Mouse (Mus musculus): ENCODE results near the gene Plxna4. TPM values are rescaled to one million over a fixed set of nuclear protein-coding genes. Genes with fewer than 3 reads are reported as not detected.

The Plxna4 gene
- total RNA-seq, 1 experiment: 0.98 TPM

GRCm38 (mm10) chr6:32193046-32193445 is 394.9 kb downstream of the Plxna4 start:
- no peak overlapping the region for H3K9ac ChIP-seq (ENCODE audit: insufficient read depth, low read depth, low read length, poor library complexity, severe bottlenecking)
- H3K9me3 ChIP-seq (ENCODE audit: control insufficient read depth, insufficient read depth, low read depth, low read length): no peaks in the 10 kb centered on the region
- no peak for DNase-seq (ENCODE audit: low read depth, low spot score)
- in situ Hi-C loops (cut with MboI; ENCODE audit: low sequenced_read_pairs in 2 of 2, unreplicated experiment in 2 of 2): no loop called here
- no peak for TF ChIP-seq HCFC1 (IDR thresholded peaks at IDR 0.05; ENCODE audit: borderline replicate concordance, insufficient read depth, low read length)
- TF ChIP-seq MAFK (IDR thresholded peaks at IDR 0.05; ENCODE audit: insufficient read depth, low read depth, low read length): no peak
- no peak for TF ChIP-seq ZNF384 (IDR thresholded peaks at IDR 0.05; ENCODE audit: low read depth, low read length)
- no peak for TF ChIP-seq ZC3H11A (IDR thresholded peaks at IDR 0.05; ENCODE audit: borderline replicate concordance, low read depth, low read length)
- no peak for TF ChIP-seq CHD2 (IDR thresholded peaks at IDR 0.05; ENCODE audit: low read depth, low read length)
- no peak overlapping the region for H3K27ac ChIP-seq (ENCODE audit: insufficient read depth, low read depth, low read length, poor library complexity, severe bottlenecking)
- H3K36me3 ChIP-seq (ENCODE audit: control insufficient read depth, insufficient read depth, low read length, poor library complexity, severe bottlenecking): no peaks in the 10 kb centered on the region
- H3K4me3 ChIP-seq (ENCODE audit: insufficient read depth in 1 of 2, low read depth in 1 of 2, low read length in 2 of 2, poor library complexity in 1 of 2, severe bottlenecking in 1 of 2): no peak overlapping the region
- no peaks in the 10 kb centered on the region for H3K4me1 ChIP-seq (ENCODE audit: control insufficient read depth in 2 of 2, insufficient read depth in 2 of 2, low read length in 2 of 2, poor library complexity in 1 of 2)

GRCm38 (mm10) chr6:32184402-32184985 is 403.5 kb downstream of the Plxna4 start:
- Histone ChIP-seq H3K27ac (ENCODE audit: insufficient read depth, low read depth, low read length, poor library complexity, severe bottlenecking) (no peak overlapping the region), H3K9ac (ENCODE audit: insufficient read depth, low read depth, low read length, poor library complexity, severe bottlenecking) (no peak overlapping the region), H3K36me3 (ENCODE audit: control insufficient read depth, insufficient read depth, low read length, poor library complexity, severe bottlenecking) (no peaks in the 10 kb centered on the region), H3K4me3 (ENCODE audit: insufficient read depth in 1 of 2, low read depth in 1 of 2, low read length in 2 of 2, poor library complexity in 1 of 2, severe bottlenecking in 1 of 2) (no peak overlapping the region), H3K9me3 (ENCODE audit: control insufficient read depth, insufficient read depth, low read depth, low read length) (no peaks in the 10 kb centered on the region), H3K4me1 (ENCODE audit: control insufficient read depth in 2 of 2, insufficient read depth in 2 of 2, low read length in 2 of 2, poor library complexity in 1 of 2) (no peaks in the 10 kb centered on the region)
- DNase-seq (ENCODE audit: low read depth, low spot score): no peak
- in situ Hi-C loops (cut with MboI; ENCODE audit: low sequenced_read_pairs in 2 of 2, unreplicated experiment in 2 of 2): no loop called here
- no peak for TF ChIP-seq HCFC1 (IDR thresholded peaks at IDR 0.05; ENCODE audit: borderline replicate concordance, insufficient read depth, low read length)
- TF ChIP-seq CHD2 (IDR thresholded peaks at IDR 0.05; ENCODE audit: low read depth, low read length): no peak

DNA sequence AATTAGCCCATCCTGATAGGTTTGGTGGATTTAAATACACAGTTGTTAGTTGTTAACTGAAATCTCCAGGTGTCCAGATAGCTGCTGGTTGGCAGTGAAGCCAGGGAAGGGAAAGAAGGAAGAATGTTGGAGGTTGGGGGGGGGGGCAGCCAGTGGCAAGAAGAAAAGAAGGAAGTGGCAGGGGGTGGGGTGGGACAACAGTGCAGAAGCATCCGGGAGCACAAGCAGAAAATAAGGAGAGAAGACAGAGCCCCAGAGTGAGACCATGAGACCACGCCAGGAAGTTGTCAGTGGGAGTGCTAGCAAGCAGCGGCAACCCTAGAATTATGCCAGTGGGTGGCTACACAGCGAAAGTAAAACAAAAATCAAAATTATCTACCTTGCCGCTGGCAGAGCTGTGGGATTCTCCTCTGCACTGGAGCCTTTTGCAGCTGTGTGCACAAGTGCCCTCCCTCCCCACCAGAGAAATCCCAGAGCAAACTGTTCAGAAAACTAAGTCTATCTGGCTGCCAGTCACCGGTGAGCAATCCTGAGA is 404.3 kb downstream of the Plxna4 start:
- no peak overlapping the region for H3K4me3 ChIP-seq (ENCODE audit: insufficient read depth in 1 of 2, low read depth in 1 of 2, low read length in 2 of 2, poor library complexity in 1 of 2, severe bottlenecking in 1 of 2)
- no peak overlapping the region for H3K27ac ChIP-seq (ENCODE audit: insufficient read depth, low read depth, low read length, poor library complexity, severe bottlenecking)
- no peaks in the 10 kb centered on the region for H3K36me3 ChIP-seq (ENCODE audit: control insufficient read depth, insufficient read depth, low read length, poor library complexity, severe bottlenecking)
- TF ChIP-seq CHD2 (IDR thresholded peaks at IDR 0.05; ENCODE audit: low read depth, low read length): no peak
- no peak for TF ChIP-seq ZNF384 (IDR thresholded peaks at IDR 0.05; ENCODE audit: low read depth, low read length)
- TF ChIP-seq MAFK (IDR thresholded peaks at IDR 0.05; ENCODE audit: insufficient read depth, low read depth, low read length): no peak
- no peak for TF ChIP-seq HCFC1 (IDR thresholded peaks at IDR 0.05; ENCODE audit: borderline replicate concordance, insufficient read depth, low read length)
- TF ChIP-seq ZC3H11A (IDR thresholded peaks at IDR 0.05; ENCODE audit: borderline replicate concordance, low read depth, low read length): no peak
- H3K9me3 ChIP-seq (ENCODE audit: control insufficient read depth, insufficient read depth, low read depth, low read length): no peaks in the 10 kb centered on the region
- DNase-seq (ENCODE audit: low read depth, low spot score): no peak
- in situ Hi-C loops (cut with MboI; ENCODE audit: low sequenced_read_pairs in 2 of 2, unreplicated experiment in 2 of 2): no loop called here
- no peak overlapping the region for H3K9ac ChIP-seq (ENCODE audit: insufficient read depth, low read depth, low read length, poor library complexity, severe bottlenecking)
- no peaks in the 10 kb centered on the region for H3K4me1 ChIP-seq (ENCODE audit: control insufficient read depth in 2 of 2, insufficient read depth in 2 of 2, low read length in 2 of 2, poor library complexity in 1 of 2)

DNA sequence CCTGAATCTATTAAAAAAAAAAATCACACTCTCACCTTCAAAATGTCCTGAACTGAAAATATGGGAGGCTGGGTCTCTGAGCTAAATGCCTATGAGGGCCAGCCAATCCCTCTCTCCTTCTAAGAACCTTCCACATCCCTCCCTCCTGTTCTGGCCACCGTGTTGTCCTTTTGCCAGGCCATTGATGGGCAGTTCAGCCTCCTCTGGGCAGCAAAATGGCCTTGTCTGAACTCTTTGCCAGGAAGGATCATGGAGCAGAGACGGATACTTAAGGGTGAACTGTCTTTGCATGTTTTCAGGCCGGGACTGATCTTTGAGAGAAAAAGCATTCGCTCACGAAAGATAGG is 408.0 kb downstream of the Plxna4 start:
- Histone ChIP-seq H3K27ac (ENCODE audit: insufficient read depth, low read depth, low read length, poor library complexity, severe bottlenecking) (no peak overlapping the region), H3K4me1 (ENCODE audit: control insufficient read depth in 2 of 2, insufficient read depth in 2 of 2, low read length in 2 of 2, poor library complexity in 1 of 2) (no peaks in the 10 kb centered on the region)

More for the DNA sequence above, 408.0 kb downstream of the Plxna4 start:
- Histone ChIP-seq H3K4me3 (ENCODE audit: insufficient read depth in 1 of 2, low read depth in 1 of 2, low read length in 2 of 2, poor library complexity in 1 of 2, severe bottlenecking in 1 of 2) (no peak overlapping the region), H3K36me3 (ENCODE audit: control insufficient read depth, insufficient read depth, low read length, poor library complexity, severe bottlenecking) (no peaks in the 10 kb centered on the region), H3K9me3 (ENCODE audit: control insufficient read depth, insufficient read depth, low read depth, low read length) (no peaks in the 10 kb centered on the region), H3K9ac (ENCODE audit: insufficient read depth, low read depth, low read length, poor library complexity, severe bottlenecking) (no peak overlapping the region)
- in situ Hi-C loops (cut with MboI; ENCODE audit: low sequenced_read_pairs in 2 of 2, unreplicated experiment in 2 of 2): no loop called here
- TF ChIP-seq CHD2 (IDR thresholded peaks at IDR 0.05; ENCODE audit: low read depth, low read length) (no peak), ZC3H11A (IDR thresholded peaks at IDR 0.05; ENCODE audit: borderline replicate concordance, low read depth, low read length) (no peak), MAFK (IDR thresholded peaks at IDR 0.05; ENCODE audit: insufficient read depth, low read depth, low read length) (no peak), ZNF384 (IDR thresholded peaks at IDR 0.05; ENCODE audit: low read depth, low read length) (no peak), HCFC1 (IDR thresholded peaks at IDR 0.05; ENCODE audit: borderline replicate concordance, insufficient read depth, low read length) (no peak)
- no peak for DNase-seq (ENCODE audit: low read depth, low spot score)

All from ES-E14 (cell line).